Mouse (Mus musculus): ENCODE measurements around the gene Efs.
"Not testable (repeated sequence)": the region's sequence is repeated elsewhere in the genome, so short reads cannot be mapped to it uniquely, and the experiment has no call there.

Efs gene

GRCm38 (mm10) chr14:54925349-54926342 lies at the start of gene Efs:
Efs (minus strand) TSS chr14:54926126.
- DNase-seq (ENCODE audit: low read depth) = no peak

DNA sequence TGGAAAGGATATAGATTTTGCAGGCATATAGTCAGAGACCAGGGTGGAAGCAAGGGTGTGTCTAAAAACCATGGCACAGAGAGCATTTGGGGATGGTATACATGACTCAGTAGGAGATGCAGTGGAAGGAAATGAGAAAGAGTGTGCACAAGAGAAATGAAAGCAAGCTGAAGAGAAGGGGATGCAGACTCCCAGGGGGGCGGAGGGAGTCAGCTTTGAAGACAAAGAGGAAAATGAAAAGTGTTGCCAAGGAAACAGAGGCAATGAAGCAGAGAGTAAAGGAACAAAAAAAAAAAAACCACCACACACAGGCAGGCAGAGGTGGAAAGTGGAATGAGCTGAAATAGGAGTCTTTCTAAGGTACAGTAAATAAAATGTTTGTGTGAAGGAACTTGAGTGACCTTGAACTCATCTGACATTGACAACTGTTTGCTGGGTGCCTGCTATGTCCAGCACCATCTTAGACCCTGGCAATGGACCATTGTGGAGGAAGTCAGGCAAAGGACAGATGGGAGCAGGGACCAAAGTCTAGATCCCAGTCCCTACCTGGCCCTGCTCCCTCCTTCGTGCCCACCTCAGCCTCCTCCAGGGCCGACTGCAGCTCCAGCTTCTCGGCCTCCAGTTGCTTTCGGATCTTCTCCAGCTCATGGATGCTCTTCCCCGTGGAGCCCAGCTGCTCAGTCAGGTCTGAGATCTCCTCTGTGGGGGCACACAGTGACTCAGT lies 48.3 kb upstream of the Efs start:
- DNase-seq (ENCODE audit: low read depth) = no peak

DNA sequence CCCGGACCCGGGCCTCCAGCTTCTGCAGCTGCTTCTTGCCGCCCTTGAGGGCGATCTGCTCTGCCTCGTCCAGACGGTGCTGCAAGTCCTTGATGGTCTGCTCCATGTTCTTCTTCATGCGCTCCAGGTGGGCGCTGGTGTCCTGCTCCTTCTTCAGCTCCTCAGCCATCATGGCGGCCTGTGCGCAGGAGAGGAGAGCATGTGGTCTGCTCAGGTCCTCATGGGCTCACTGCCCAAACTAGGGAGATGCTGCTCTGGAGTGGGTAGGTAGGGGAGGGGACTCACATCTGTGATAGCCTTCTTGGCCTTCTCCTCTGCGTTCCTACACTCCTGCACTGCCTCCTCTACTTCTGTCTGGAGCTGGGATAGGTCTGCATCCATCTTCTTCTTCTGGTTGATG lies 46.9 kb upstream of the Efs start:
- DNase-seq (ENCODE audit: low read depth) = not testable (repeated sequence)

GRCm38 (mm10) chr14:54968344-54968743 lies 42.4 kb upstream of the Efs start:
- DNase-seq (ENCODE audit: low read depth) = no peak

- no peak for DNase-seq (ENCODE audit: low read depth)
These were observed 41.9 kb upstream of the Efs start for GRCm38 (mm10) chr14:54967874-54968273.

GRCm38 (mm10) chr14:54966320-54966977 lies 40.5 kb upstream of the Efs start, which contains the start of gene Myh6:
Myh6 (minus strand) TSS chr14:54966927.
- no peak for DNase-seq (ENCODE audit: low read depth)

DNA sequence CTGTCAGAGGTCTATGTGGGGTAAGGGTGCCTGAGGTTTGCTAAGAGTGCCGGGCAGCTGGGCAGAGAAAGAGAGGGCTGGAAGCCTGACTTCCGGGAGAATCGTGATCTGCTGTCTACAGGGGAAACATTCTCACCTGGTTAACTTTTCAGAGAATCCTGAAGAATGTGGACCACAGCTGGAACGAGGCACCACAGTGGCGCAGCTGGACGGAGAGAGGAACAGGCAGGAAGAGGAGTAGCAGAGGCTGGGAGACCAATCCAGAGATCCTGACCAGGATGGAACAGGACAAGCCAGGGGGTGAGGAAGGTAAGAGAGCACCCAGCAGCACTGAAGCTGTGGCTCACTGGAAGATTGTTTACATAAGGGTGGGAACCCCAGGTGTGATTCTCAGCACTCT lies 39.7 kb upstream of the Efs start:
- no peak for DNase-seq (ENCODE audit: low read depth)

DNA sequence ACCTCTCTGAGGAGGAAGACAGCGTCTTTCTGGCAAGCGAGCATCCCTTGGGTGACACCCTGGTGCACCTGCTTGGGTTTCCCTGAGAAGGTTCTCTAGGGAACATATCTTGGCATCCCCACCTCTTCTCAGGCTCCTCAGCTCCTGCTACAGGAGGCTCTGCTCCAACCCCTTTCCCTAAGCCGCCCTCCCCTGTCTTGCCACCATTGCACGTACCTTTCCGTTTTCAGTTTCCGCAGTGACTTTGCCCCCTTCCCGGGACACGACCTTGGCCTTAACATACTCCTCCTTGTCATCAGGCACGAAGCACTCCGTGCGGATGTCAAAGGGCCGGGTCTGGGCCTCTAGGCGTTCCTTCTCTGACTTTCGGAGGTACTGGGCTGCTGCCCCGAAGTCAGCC lies 39.1 kb upstream of the Efs start:
- DNase-seq (ENCODE audit: low read depth) = no peak

GRCm38 (mm10) chr14:54963727-54964126 lies 37.8 kb upstream of the Efs start:
- no peak for DNase-seq (ENCODE audit: low read depth)

- no peak for DNase-seq (ENCODE audit: low read depth)
These were observed 36.8 kb upstream of the Efs start for GRCm38 (mm10) chr14:54962714-54963113.

- DNase-seq (ENCODE audit: low read depth) = no peak
These were observed 35.6 kb upstream of the Efs start for GRCm38 (mm10) chr14:54961487-54961886.

GRCm38 (mm10) chr14:54960769-54961168 lies 34.8 kb upstream of the Efs start:
- no peak for DNase-seq (ENCODE audit: low read depth)

DNA sequence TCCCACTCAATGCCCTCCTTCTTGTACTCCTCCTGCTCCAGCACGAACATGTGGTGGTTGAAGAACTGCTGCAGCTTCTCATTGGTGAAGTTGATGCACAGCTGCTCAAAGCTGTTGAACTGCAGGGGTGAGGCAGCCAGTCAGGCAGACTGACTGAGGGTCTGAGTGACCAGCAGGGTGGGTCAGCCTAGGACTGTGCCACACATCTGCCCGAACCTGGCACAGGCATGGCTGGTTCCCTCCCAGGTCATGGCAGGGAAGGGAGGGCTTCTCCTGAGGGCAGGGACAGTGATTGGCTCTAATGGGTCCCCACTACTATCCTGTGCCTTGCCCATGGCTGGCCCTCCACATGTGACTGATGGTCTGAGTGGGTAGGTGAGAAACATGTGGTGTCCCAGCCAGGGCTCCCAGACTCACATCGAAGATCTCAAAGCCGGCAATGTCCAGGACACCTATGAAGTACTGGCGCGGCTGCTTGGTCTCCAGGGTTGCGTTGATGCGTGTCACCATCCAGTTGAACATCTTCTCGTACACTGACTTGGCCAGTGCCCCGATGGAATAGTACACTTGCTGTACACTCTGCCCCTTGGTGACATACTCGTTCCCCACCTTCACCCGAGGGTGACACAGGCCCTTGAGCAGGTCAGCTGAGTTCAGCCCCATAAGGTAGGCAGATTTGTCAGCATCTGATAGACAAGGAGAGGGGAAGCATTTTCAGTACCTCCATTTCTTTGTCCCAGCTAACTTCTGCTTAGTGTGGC lies 34.1 kb upstream of the Efs start:
- DNase-seq (ENCODE audit: low read depth) = not testable (repeated sequence)

GRCm38 (mm10) chr14:54959197-54959596 lies 33.3 kb upstream of the Efs start:
- no peak for DNase-seq (ENCODE audit: low read depth)

DNA sequence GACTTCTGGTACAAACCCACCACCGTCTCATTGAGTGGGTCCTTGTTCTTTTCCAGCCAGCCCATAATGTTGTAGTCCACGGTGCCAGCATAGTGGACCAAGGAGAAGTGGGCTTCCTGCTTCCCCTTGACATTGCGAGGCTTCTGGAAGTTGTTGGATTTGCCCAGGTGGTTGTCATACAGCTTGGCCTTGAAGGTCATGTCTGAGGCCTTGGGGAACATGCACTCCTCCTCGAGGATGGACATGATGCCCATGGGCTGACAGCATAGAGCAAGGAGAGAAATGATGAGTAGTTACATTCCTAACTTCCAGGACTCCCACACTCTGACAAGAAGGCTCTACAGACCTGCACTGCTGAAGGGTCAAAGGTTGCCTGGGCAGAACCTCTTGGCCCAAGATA lies 32.6 kb upstream of the Efs start:
- no peak for DNase-seq (ENCODE audit: low read depth)

- no peak for DNase-seq (ENCODE audit: low read depth)
These were observed 30.6 kb upstream of the Efs start for GRCm38 (mm10) chr14:54956533-54956932.

DNA sequence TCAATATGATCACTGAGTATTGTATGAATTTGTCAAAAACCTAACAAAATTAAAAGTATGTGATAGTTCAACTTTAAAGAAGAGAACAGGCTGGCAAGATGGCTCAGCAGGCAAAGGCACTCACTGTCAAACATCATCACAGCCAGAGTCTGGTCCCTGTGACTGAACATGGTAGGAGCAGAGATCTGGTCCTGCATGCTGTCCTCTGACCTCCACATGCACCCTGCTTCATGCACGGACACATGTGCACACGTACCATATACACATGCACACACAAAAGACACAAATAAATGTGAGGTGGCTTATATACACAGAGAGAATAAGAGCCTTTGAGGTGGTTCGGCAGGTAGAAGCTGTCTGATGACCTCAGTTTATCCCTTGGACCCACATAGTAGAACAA lies 29.6 kb upstream of the Efs start:
- DNase-seq (ENCODE audit: low read depth) = no peak

DNA sequence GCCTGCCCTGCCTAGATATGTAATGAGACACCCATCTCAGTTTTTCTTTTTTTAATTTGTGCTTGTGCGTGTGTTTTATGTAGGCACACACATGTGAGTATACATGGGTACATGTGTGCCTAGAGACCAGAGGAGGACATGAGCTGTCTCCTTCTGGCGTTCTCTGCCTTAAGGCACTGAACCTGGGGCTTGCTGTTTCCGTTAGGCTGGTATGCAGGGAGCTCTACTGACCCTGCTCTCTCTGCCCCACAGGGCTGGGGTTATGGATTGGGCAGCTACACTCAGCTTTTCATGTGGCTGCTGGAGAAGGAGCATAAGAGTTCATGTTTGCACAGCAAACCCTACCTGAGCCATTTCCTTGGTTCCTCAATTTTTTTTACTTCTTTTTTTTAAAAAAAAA lies 28.5 kb upstream of the Efs start:
- DNase-seq (ENCODE audit: low read depth) = no peak

GRCm38 (mm10) chr14:54953664-54954206 lies 27.8 kb upstream of the Efs start:
- no peak for DNase-seq (ENCODE audit: low read depth)

- no peak for DNase-seq (ENCODE audit: low read depth)
These were observed 25.7 kb upstream of the Efs start for GRCm38 (mm10) chr14:54951587-54951986.

- no peak for DNase-seq (ENCODE audit: low read depth)
These were observed 24.6 kb upstream of the Efs start for GRCm38 (mm10) chr14:54950493-54950892.

Measured in NIH3T3 (cell line).